Mouse (Mus musculus) E14TG2a.4 (cell line): ENCODE data around the gene Gart.

ENCODE experiments used
- H3K27me3 ChIP-seq: 2 replicates; pipeline ENCODE4 v1.6.1; 2014; ENCODE audit warnings: low read length, control low read depth; ENCODE audit not compliant: insufficient read depth
- H3K36me3 ChIP-seq: 2 replicates; pipeline ENCODE4 v1.6.1; 2014; ENCODE audit warnings: low read length, control low read depth; ENCODE audit not compliant: insufficient read depth
- H3K4me1 ChIP-seq: replicated peaks from 2 replicates; pipeline ENCODE4 v1.6.1; 2014; ENCODE audit warnings: low read depth, low read length, control low read depth
- H3K4me3 ChIP-seq: replicated peaks from 2 replicates; pipeline ENCODE4 v1.5.1; 2014; ENCODE audit warnings: mild to moderate bottlenecking, low read length
- H3K9me3 ChIP-seq: 2 replicates; pipeline ENCODE4 v1.6.1; 2014; ENCODE audit warnings: low read length, control low read depth
- CTCF ChIP-seq: conservative IDR thresholded peaks from 2 replicates; pipeline ENCODE4 v1.5.1; 2014; ENCODE audit warnings: low read length
- NANOG ChIP-seq: IDR thresholded peaks from 2 replicates; pipeline ENCODE4 v1.6.1; 2014; ENCODE audit warnings: borderline replicate concordance, low read length, mixed read lengths
- POU5F1 ChIP-seq: IDR thresholded peaks from 2 replicates; pipeline ENCODE4 v1.6.1; 2014; ENCODE audit warnings: low read length, borderline replicate concordance

Gart gene

GRCm38 (mm10) chr16:91609501-91610245 lies 37.1 kb downstream of the Gart start:
- no peaks in the 10 kb centered on the region for H3K36me3 ChIP-seq
- no peaks in the 10 kb centered on the region for H3K27me3 ChIP-seq
- H3K9me3 ChIP-seq: no peaks in the 10 kb centered on the region
- H3K4me3 ChIP-seq: no peak overlapping the region
- no peak for TF ChIP-seq NANOG
- no peak for TF ChIP-seq POU5F1
- TF ChIP-seq CTCF: no peak
- H3K4me1 ChIP-seq: peaks cover 13% of the 10 kb centered on the region

GRCm38 (mm10) chr16:91606958-91607357 lies 39.8 kb downstream of the Gart start:
- no peaks in the 10 kb centered on the region for H3K27me3 ChIP-seq
- H3K4me3 ChIP-seq: no peak overlapping the region
- no peaks in the 10 kb centered on the region for H3K9me3 ChIP-seq
- H3K4me1 ChIP-seq: peaks cover 10% of the 10 kb centered on the region
- H3K36me3 ChIP-seq: no peaks in the 10 kb centered on the region
- TF ChIP-seq POU5F1 (no peak), NANOG (no peak), CTCF (no peak)

GRCm38 (mm10) chr16:91605156-91605555 lies 41.6 kb downstream of the Gart start:
- H3K27me3 ChIP-seq: 0 out of 2 replicates have a peak, but pooled peaks cover 5% of the 10 kb centered on the region
- H3K36me3 ChIP-seq: no peaks in the 10 kb centered on the region
- no peak overlapping the region for H3K4me3 ChIP-seq
- TF ChIP-seq NANOG (no peak), CTCF (no peak), POU5F1 (no peak)
- no peaks in the 10 kb centered on the region for H3K9me3 ChIP-seq
- no peaks in the 10 kb centered on the region; the same call in 1 of the 2 replicates for H3K4me1 ChIP-seq

- Histone ChIP-seq H3K9me3 (no peaks in the 10 kb centered on the region), H3K4me3 (no peak overlapping the region), H3K27me3 (peaks cover 14% of the 10 kb centered on the region), H3K4me1 (peaks cover 8% of the 10 kb centered on the region), H3K36me3 (no peaks in the 10 kb centered on the region)
- no peak for TF ChIP-seq NANOG
- TF ChIP-seq POU5F1: no peak
- no peak for TF ChIP-seq CTCF
Observed at GRCm38 (mm10) chr16:91601693-91602092, 45.1 kb downstream of the Gart start.

GRCm38 (mm10) chr16:91601081-91601480 lies 45.7 kb downstream of the Gart start:
- H3K27me3 ChIP-seq: peaks cover 16% of the 10 kb centered on the region
- peaks cover 15% of the 10 kb centered on the region for H3K4me1 ChIP-seq
- H3K9me3 ChIP-seq: no peaks in the 10 kb centered on the region
- H3K36me3 ChIP-seq: no peaks in the 10 kb centered on the region
- TF ChIP-seq CTCF (no peak), NANOG (no peak), POU5F1 (no peak)
- H3K4me3 ChIP-seq: no peak overlapping the region

- no peaks in the 10 kb centered on the region for H3K9me3 ChIP-seq
- H3K4me3 ChIP-seq: no peak overlapping the region
- TF ChIP-seq NANOG: no peak
- peak; percentile 28; the same call in 1 of the 2 replicates for TF ChIP-seq CTCF
- no peak for TF ChIP-seq POU5F1
- peaks cover 23% of the 10 kb centered on the region for H3K27me3 ChIP-seq
- peaks cover 9% of the 10 kb centered on the region for H3K36me3 ChIP-seq
- peaks cover 16% of the 10 kb centered on the region for H3K4me1 ChIP-seq
Observed at GRCm38 (mm10) chr16:91599242-91599641, 47.5 kb downstream of the Gart start.

- TF ChIP-seq CTCF (no peak), POU5F1 (no peak), NANOG (no peak)
- Histone ChIP-seq H3K27me3 (peaks cover 23% of the 10 kb centered on the region), H3K36me3 (peaks cover 14% of the 10 kb centered on the region), H3K9me3 (no peaks in the 10 kb centered on the region), H3K4me3 (peak within 1 kb of the TSS; percentile 89), H3K4me1 (peaks cover 20% of the 10 kb centered on the region)
Observed at GRCm38 (mm10) chr16:91597672-91598010, 49.1 kb downstream of the Gart start, which contains the start of gene Tmem50b. Gene Tmem50b (minus strand): TSS chr16:91597800.

GRCm38 (mm10) chr16:91596779-91597671 lies 49.7 kb downstream of the Gart start:
- H3K36me3 ChIP-seq: peaks cover 17% of the 10 kb centered on the region
- no peak for TF ChIP-seq POU5F1
- TF ChIP-seq NANOG: no peak
- TF ChIP-seq CTCF: no peak

More at GRCm38 (mm10) chr16:91596779-91597671, 49.7 kb downstream of the Gart start:
- Histone ChIP-seq H3K9me3 (no peaks in the 10 kb centered on the region), H3K4me1 (peaks cover 25% of the 10 kb centered on the region), H3K4me3 (peak overlapping the region; percentile 89), H3K27me3 (peaks cover 23% of the 10 kb centered on the region)
